Mouse (Mus musculus) ES-E14 (cell line): ENCODE results near the gene Arhgap35.

Source experiments
- CHD2 ChIP-seq: IDR thresholded peaks from 2 replicates; pipeline ENCODE4 v1.6.1; 2014; ENCODE audit warnings: mild to moderate bottlenecking, low read depth, low read length, inconsistent platforms
- ZNF384 ChIP-seq: IDR thresholded peaks from 2 replicates; pipeline ENCODE4 v1.6.1; 2012; ENCODE audit warnings: low read depth, low read length, inconsistent platforms

GRCm38 (mm10) chr7:16617045-16617444 lies 2.3 kb upstream of the Arhgap35 start:
- no peak for TF ChIP-seq ZNF384
- TF ChIP-seq CHD2 = no peak
